Mouse (Mus musculus) bone marrow, adult 2 months (tissue): ENCODE measurements around the gene Auts2.

Experiments
- CTCF ChIP-seq: fragments of 200-500 bp; IDR thresholded peaks from 2 replicates; pipeline ENCODE4 v1.5.1; 2011; ENCODE audit warnings: low read length, control low read depth; ENCODE audit not compliant: control insufficient read depth, insufficient read depth
- POLR2A ChIP-seq: fragments of 200-500 bp; IDR thresholded peaks from 2 replicates; pipeline ENCODE4 v1.6.1; 2011; ENCODE audit warnings: low read depth, mild to moderate bottlenecking, control low read depth, low read length, borderline replicate concordance; ENCODE audit not compliant: control insufficient read depth

GRCm38 (mm10) chr5:131812483-131813063 lies 730.6 kb downstream of the Auts2 start:
- no peak for TF ChIP-seq POLR2A
- TF ChIP-seq CTCF = no peak
